Mouse (Mus musculus) neural tube, embryonic 11.5 days (tissue): ENCODE measurements around the gene Dnajc5g. TPM values are rescaled to one million over a fixed set of nuclear protein-coding genes. Genes with fewer than 3 reads are reported as not detected.

Source experiments
- ATAC-seq: fragments of 200-750 bp; cut with Nextera tagmentation; 2 replicates; pipeline ENCODE4 v1.8.0; 2017; ENCODE audit warnings: moderate number of reproducible peaks, mild to moderate bottlenecking, moderate TSS enrichment, moderate library complexity; ENCODE audit not compliant: insufficient read depth, low FRiP score, low TSS enrichment
- DNase-seq: peaks from one replicate; pipeline ENCODE4 v3.0.0-alpha.2; 2015; ENCODE audit warnings: low spot score
- H3K27ac ChIP-seq: fragments of 300-500 bp; sonication (generic); 2 replicates; pipeline ENCODE4 v1.5.1; 2014; ENCODE audit warnings: low read depth, mild to moderate bottlenecking, low read length
- H3K27me3 ChIP-seq: fragments of 300-500 bp; sonication (generic); 2 replicates; pipeline ENCODE4 v1.6.1; 2014; ENCODE audit warnings: mild to moderate bottlenecking, low read length, mixed read lengths; ENCODE audit not compliant: control insufficient read depth, insufficient read depth
- H3K36me3 ChIP-seq: fragments of 300-500 bp; sonication (generic); 2 replicates; pipeline ENCODE4 v1.6.1; 2014; ENCODE audit warnings: mild to moderate bottlenecking, low read length, moderate library complexity, mixed read lengths; ENCODE audit not compliant: control insufficient read depth, insufficient read depth
- H3K4me1 ChIP-seq: fragments of 300-500 bp; sonication (generic); 2 replicates; pipeline ENCODE4 v1.6.1; 2014; ENCODE audit warnings: low read length, mixed read lengths; ENCODE audit not compliant: control insufficient read depth, insufficient read depth
- H3K4me2 ChIP-seq: fragments of 300-500 bp; sonication (generic); 2 replicates; pipeline ENCODE4 v1.6.1; 2014; ENCODE audit warnings: low read depth, mild to moderate bottlenecking, moderate library complexity
- H3K4me3 ChIP-seq: fragments of 300-500 bp; sonication (generic); 2 replicates; pipeline ENCODE4 v1.5.1; 2014; ENCODE audit warnings: low read depth, low read length
- H3K9ac ChIP-seq: fragments of 300-500 bp; sonication (generic); 2 replicates; pipeline ENCODE4 v1.6.1; 2014; ENCODE audit warnings: mild to moderate bottlenecking, low read length
- H3K9me3 ChIP-seq: fragments of 300-500 bp; sonication (generic); 2 replicates; pipeline ENCODE4 v1.6.1; 2016; ENCODE audit warnings: low read length; ENCODE audit not compliant: control insufficient read depth
- WGBS: fragments of 180-500 bp; shearing (Covaris S2); extraction: QIAGEN DNeasy Blood & Tissue Kit; methylation state at CpG from one replicate; pipeline ENCODE4 v1.1.7; 2014; 5-methylcytosine and 5-hydroxymethylcytosine counted together
- polyA plus RNA-seq: library from polyadenylated mRNA; unstranded; fragments of >200 nt; fragmentation: Nextera tagmentation; extraction: Ambion mirVana; gene quantifications from 2 replicates; pipeline ENCODE4 v1.2.1, GENCODE M21; 2014

Gene Dnajc5g
- polyA plus RNA-seq, 1 experiment from 2014 or later = not detected

- ATAC-seq (0 out of 2 replicates have a peak, but pooled peaks have one; percentile 29), DNase-seq (peak; percentile 40)
- Histone ChIP-seq H3K36me3 (no peaks in the 10 kb centered on the region), H3K27ac (no peak overlapping the region), H3K9me3 (no peaks in the 10 kb centered on the region), H3K9ac (no peak overlapping the region), H3K4me2 (peak overlapping the region; percentile 6), H3K4me1 (peaks cover 15% of the 10 kb centered on the region), H3K4me3 (peak overlapping the region; percentile 7; the same call in 1 of the 2 replicates), H3K27me3 (peaks cover 70% of the 10 kb centered on the region)
- WGBS = under 1% methylated on average over 59 of the region's 59 CpGs
Measured at GRCm38 (mm10) chr5:31094799-31095691, 11.0 kb upstream of the Dnajc5g start.

GRCm38 (mm10) chr5:31095711-31096480 is 10.2 kb upstream of the Dnajc5g start:
- Histone ChIP-seq H3K4me1 (peaks cover 15% of the 10 kb centered on the region), H3K4me3 (no peak overlapping the region), H3K4me2 (no peak overlapping the region; the same call in 1 of the 2 replicates), H3K9me3 (no peaks in the 10 kb centered on the region), H3K27ac (no peak overlapping the region), H3K9ac (no peak overlapping the region), H3K36me3 (no peaks in the 10 kb centered on the region), H3K27me3 (peaks cover 63% of the 10 kb centered on the region)
- 20% methylated on average over 11 of the region's 11 CpGs for WGBS
- no peak for ATAC-seq
- DNase-seq = no peak

- Histone ChIP-seq H3K36me3 (no peaks in the 10 kb centered on the region), H3K4me1 (no peaks in the 10 kb centered on the region), H3K27me3 (no peaks in the 10 kb centered on the region), H3K4me3 (no peak within 1 kb of the TSS), H3K9ac (no peak within 1 kb of the TSS), H3K9me3 (no peaks in the 10 kb centered on the region), H3K4me2 (no peak within 1 kb of the TSS), H3K27ac (no peak within 1 kb of the TSS)
- DNase-seq (no peak), ATAC-seq (no peak)
- 89% methylated on average over 18 of the region's 18 CpGs for WGBS
Measured at GRCm38 (mm10) chr5:31108000-31108490, 2.0 kb downstream of the Dnajc5g start, which contains the start of gene Slc30a3. Gene Slc30a3 (minus strand): TSS chr5:31108237.

GRCm38 (mm10) chr5:31110781-31111180 is 4.7 kb downstream of the Dnajc5g start:
- H3K27ac ChIP-seq = no peak overlapping the region
- no peaks in the 10 kb centered on the region for H3K4me1 ChIP-seq
- no peaks in the 10 kb centered on the region for H3K9me3 ChIP-seq
- no peaks in the 10 kb centered on the region for H3K36me3 ChIP-seq
- H3K27me3 ChIP-seq = no peaks in the 10 kb centered on the region
- DNase-seq (no peak), ATAC-seq (no peak)
- H3K4me3 ChIP-seq = no peak overlapping the region
- H3K9ac ChIP-seq = no peak overlapping the region
- WGBS = 37% methylated on average over 7 of the region's 7 CpGs
- no peak overlapping the region for H3K4me2 ChIP-seq

GRCm38 (mm10) chr5:31116354-31116753 is 10.3 kb downstream of the Dnajc5g start, which contains the start of gene Trim54:
Gene Trim54 (plus strand): TSS chr5:31116712.
- no peaks in the 10 kb centered on the region for H3K36me3 ChIP-seq
- no peak within 1 kb of the TSS for H3K9ac ChIP-seq
- no peak within 1 kb of the TSS for H3K4me3 ChIP-seq
- ATAC-seq (no peak), DNase-seq (no peak)
- no peaks in the 10 kb centered on the region for H3K9me3 ChIP-seq
- no peak within 1 kb of the TSS for H3K4me2 ChIP-seq
- 39% methylated on average over 3 of the region's 3 CpGs for WGBS
- no peaks in the 10 kb centered on the region for H3K4me1 ChIP-seq
- H3K27ac ChIP-seq = no peak within 1 kb of the TSS
- no peaks in the 10 kb centered on the region for H3K27me3 ChIP-seq

- H3K4me2 ChIP-seq = no peak overlapping the region
- no peak overlapping the region for H3K9ac ChIP-seq
- WGBS = 32% methylated on average over 10 of the region's 10 CpGs
- H3K27ac ChIP-seq = no peak overlapping the region
- H3K36me3 ChIP-seq = no peaks in the 10 kb centered on the region
- H3K27me3 ChIP-seq = no peaks in the 10 kb centered on the region
- no peak for ATAC-seq
- H3K4me3 ChIP-seq = no peak overlapping the region
- no peaks in the 10 kb centered on the region for H3K4me1 ChIP-seq
- H3K9me3 ChIP-seq = no peaks in the 10 kb centered on the region
- DNase-seq = no peak
Measured at GRCm38 (mm10) chr5:31116912-31117311, 10.8 kb downstream of the Dnajc5g start.

- no peaks in the 10 kb centered on the region for H3K4me1 ChIP-seq
- 89% methylated on average over 8 of the region's 8 CpGs for WGBS
- no peak overlapping the region for H3K4me3 ChIP-seq
- H3K27me3 ChIP-seq = no peaks in the 10 kb centered on the region
- H3K9ac ChIP-seq = no peak overlapping the region
- no peaks in the 10 kb centered on the region for H3K9me3 ChIP-seq
- no peak overlapping the region for H3K27ac ChIP-seq
- no peak for DNase-seq
- ATAC-seq = no peak
- H3K4me2 ChIP-seq = no peak overlapping the region
- H3K36me3 ChIP-seq = no peaks in the 10 kb centered on the region
Measured at GRCm38 (mm10) chr5:31121111-31121510, 15.0 kb downstream of the Dnajc5g start.

- H3K27ac ChIP-seq = no peak overlapping the region
- DNase-seq (no peak), ATAC-seq (no peak)
- H3K27me3 ChIP-seq = no peaks in the 10 kb centered on the region
- no peaks in the 10 kb centered on the region for H3K9me3 ChIP-seq
- H3K36me3 ChIP-seq = no peaks in the 10 kb centered on the region
- H3K4me1 ChIP-seq = no peaks in the 10 kb centered on the region
- no peak overlapping the region for H3K4me2 ChIP-seq
- WGBS = 53% methylated on average over 2 of the region's 2 CpGs
- no peak overlapping the region for H3K4me3 ChIP-seq
- H3K9ac ChIP-seq = no peak overlapping the region
Measured at GRCm38 (mm10) chr5:31123481-31123880, 17.4 kb downstream of the Dnajc5g start.
